ENCODE assay signal across 25 mouse cellular contexts in genomic region chr4:124569661-124570060, GRCm38 (mm10). TPM values are rescaled to one million over a fixed set of nuclear protein-coding genes. Genes with fewer than 3 reads are reported as not detected.
"Had no signal": no experiment of that assay in that cellular context is flagged by ENCODE, and none has a peak within 500 bp of the region (broad histone marks: within the 10 kb centered on the region; RNA-seq: fewer than 3 reads in every experiment).

No protein-coding gene starts in this region.

- ATAC-seq: liver, embryonic 12.5 days; midbrain, embryonic 13.5 days had no signal

- H3K9ac ChIP-seq: kidney, embryonic 15.5 days; limb, embryonic 13.5 days; liver, embryonic 12.5 days; liver, embryonic 15.5 days; lung, embryonic 15.5 days; midbrain, embryonic 13.5 days had no signal

- H3K4me2 ChIP-seq: kidney, embryonic 15.5 days; limb, embryonic 13.5 days; liver, embryonic 12.5 days; liver, embryonic 15.5 days; lung, embryonic 15.5 days; midbrain, embryonic 13.5 days had no signal

- H3K4me3 ChIP-seq: kidney, embryonic 15.5 days; layer of hippocampus, adult 2 months; limb, embryonic 10.5 days; limb, embryonic 13.5 days; liver, embryonic 12.5 days; liver, embryonic 15.5 days; lung, embryonic 15.5 days; megakaryocyte, embryonic 14.5 days; midbrain, embryonic 10.5 days; midbrain, embryonic 13.5 days had no signal

- H3K9me3 ChIP-seq: kidney, embryonic 15.5 days; limb, embryonic 10.5 days; limb, embryonic 13.5 days; liver, embryonic 12.5 days; liver, embryonic 15.5 days; lung, embryonic 15.5 days; midbrain, embryonic 10.5 days; midbrain, embryonic 13.5 days had no signal

- DNase-seq: kidney, adult 8-10 months; kidney, postnatal 14 days; layer of hippocampus, adult 9-11 months; liver; lung, adult 18-20 months; lung, postnatal 10 days; lung, postnatal 36 days; retina, postnatal 1 day; right cerebral cortex, postnatal 25 days; thymus, postnatal 25 days had no signal

- H3K36me3 ChIP-seq: kidney, embryonic 15.5 days; limb, embryonic 10.5 days; limb, embryonic 13.5 days; liver, embryonic 12.5 days; liver, embryonic 15.5 days; lung, embryonic 15.5 days; midbrain, embryonic 13.5 days had no signal

- H3K27ac ChIP-seq: kidney, embryonic 15.5 days; layer of hippocampus, adult 2 months; limb, embryonic 10.5 days; limb, embryonic 13.5 days; liver, embryonic 12.5 days; liver, embryonic 15.5 days; lung, embryonic 15.5 days; midbrain, embryonic 10.5 days; midbrain, embryonic 13.5 days had no signal

- H3K4me1 ChIP-seq: liver, embryonic 12.5 days; liver, embryonic 15.5 days; megakaryocyte, embryonic 14.5 days had no signal

RNA-seq across cellular contexts. Expression of gene 3100002H09Rik, which starts 40.9 kb away (rescaled TPM):
- polyA plus RNA-seq: kidney, embryonic 15.5 days; large intestine, adult 2 months; limb, embryonic 10.5 days; liver, embryonic 12.5 days; liver, embryonic 15.5 days; lung, embryonic 15.5 days; small intestine, adult 2 months; spleen, adult 2 months; stomach, embryonic 16.5 days; thymus, postnatal 0 days had no signal
